10 mouse cellular contexts compared by ENCODE assay signal in the genomic region with DNA sequence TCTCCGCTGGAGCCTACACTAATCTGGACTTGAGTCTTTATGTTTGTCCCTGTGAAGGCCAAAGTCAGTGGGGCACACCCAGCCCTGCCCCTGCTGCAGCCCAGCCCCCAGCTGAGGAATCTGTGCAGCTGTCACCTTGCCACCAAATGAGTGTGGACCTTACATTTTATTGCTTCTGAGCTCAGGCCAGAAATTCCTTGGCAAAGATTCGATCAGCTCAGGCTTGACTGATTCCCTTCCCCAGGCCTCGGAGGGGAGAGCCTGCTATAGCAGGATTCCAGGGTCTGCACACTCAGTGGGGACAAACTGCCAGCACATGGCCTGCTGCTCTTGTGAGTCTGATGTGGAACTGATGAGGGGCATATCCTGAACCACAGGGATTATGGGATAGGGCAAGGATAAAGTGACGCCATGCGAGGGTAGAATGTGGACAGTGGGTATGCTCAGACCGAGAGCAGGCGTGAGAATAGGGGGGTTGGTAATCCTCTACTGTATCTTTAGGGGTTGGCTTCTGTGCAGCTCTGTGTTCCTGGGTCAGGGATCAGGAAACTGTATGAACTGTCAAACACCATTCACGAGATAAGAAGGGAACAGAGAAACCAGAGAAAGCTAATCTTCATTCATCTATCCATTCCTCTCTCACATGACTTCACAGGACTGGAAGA. TPM values are rescaled to one million over a fixed set of nuclear protein-coding genes. Genes with fewer than 3 reads are reported as not detected.
DNase-seq lines count a peak whose midpoint lies in the region; ATAC-seq and TF ChIP-seq lines count a peak whose summit lies in the region.
"Had no signal": no experiment of that assay in that cellular context is flagged by ENCODE, and none has a peak within 500 bp of the region (broad histone marks: within the 10 kb centered on the region; RNA-seq: fewer than 3 reads in every experiment).

No protein-coding gene starts in this region.

- H3K4me2 ChIP-seq in forebrain, embryonic 14.5 days (ENCODE audit: low read length), result no peak overlapping the region
- no peak overlapping the region for H3K4me2 ChIP-seq in forebrain, postnatal 0 days (ENCODE audit: low read depth)
- no peak overlapping the region for H3K4me2 ChIP-seq in stomach, embryonic 14.5 days (replicated peaks; ENCODE audit: low read depth, low read length)
- H3K4me2 ChIP-seq in stomach, postnatal 0 days (replicated peaks; ENCODE audit: low read depth), result no peak overlapping the region
- H3K4me2 ChIP-seq: midbrain, embryonic 12.5 days had no signal

- H3K9me3 ChIP-seq in forebrain, embryonic 14.5 days (replicated peaks; ENCODE audit: control insufficient read depth, low read length), result no peaks in the 10 kb centered on the region
- no peaks in the 10 kb centered on the region for H3K9me3 ChIP-seq in forebrain, postnatal 0 days (ENCODE audit: low read length)
- H3K9me3 ChIP-seq in stomach, embryonic 14.5 days (ENCODE audit: control insufficient read depth, low read depth, low read length), result no peaks in the 10 kb centered on the region
- H3K9me3 ChIP-seq in stomach, postnatal 0 days (ENCODE audit: control insufficient read depth, low read length), result no peaks in the 10 kb centered on the region
- H3K9me3 ChIP-seq: midbrain, embryonic 12.5 days had no signal

- no peak overlapping the region for H3K9ac ChIP-seq in forebrain, embryonic 14.5 days (ENCODE audit: low read length)
- no peak overlapping the region for H3K9ac ChIP-seq in forebrain, postnatal 0 days
- no peak overlapping the region for H3K9ac ChIP-seq in stomach, embryonic 14.5 days (replicated peaks; ENCODE audit: low read depth, low read length)
- H3K9ac ChIP-seq in stomach, postnatal 0 days (ENCODE audit: low read length), result no peak overlapping the region
- H3K9ac ChIP-seq: midbrain, embryonic 12.5 days had no signal

- H3K4me1 ChIP-seq in forebrain, embryonic 14.5 days (ENCODE audit: control insufficient read depth, insufficient read depth, low read length), result peaks cover 15% of the 10 kb centered on the region
- H3K4me1 ChIP-seq in forebrain, postnatal 0 days (ENCODE audit: insufficient read depth), result no peaks in the 10 kb centered on the region
- peaks cover 8% of the 10 kb centered on the region for H3K4me1 ChIP-seq in stomach, embryonic 14.5 days (ENCODE audit: control insufficient read depth, insufficient read depth, low read length)
- H3K4me1 ChIP-seq in stomach, postnatal 0 days (replicated peaks; ENCODE audit: control insufficient read depth, insufficient read depth), result 0 out of 2 replicates have a peak, but pooled peaks cover 2% of the 10 kb centered on the region

- H3K27ac ChIP-seq in forebrain, embryonic 14.5 days (ENCODE audit: low read depth, low read length), result 0 out of 2 replicates have a peak overlapping the region, but pooled peaks have one; percentile 41
- no peak overlapping the region for H3K27ac ChIP-seq in forebrain, postnatal 0 days (ENCODE audit: low read depth, low read length)
- H3K27ac ChIP-seq in stomach, embryonic 14.5 days (ENCODE audit: low read length), result 0 out of 2 replicates have a peak overlapping the region, but pooled peaks have one; percentile 22
- no peak overlapping the region for H3K27ac ChIP-seq in stomach, postnatal 0 days (replicated peaks)
- H3K27ac ChIP-seq: midbrain, embryonic 12.5 days had no signal

- WGBS in forebrain, embryonic 14.5 days, result 65% methylated on average over 8 of the region's 8 CpGs
- WGBS in forebrain, postnatal 0 days, result 50% methylated on average over 8 of the region's 8 CpGs
- whole genome bisulfite sequencing in stomach, embryonic 14.5 days, result 54% methylated on average over 8 of the region's 8 CpGs
- WGBS in stomach, postnatal 0 days, result 53% methylated on average over 8 of the region's 8 CpGs

- TF ChIP-seq CTCF in forebrain, postnatal 0 days (IDR thresholded peaks at IDR 0.05; ENCODE audit: low read depth), result no peak
- no peak for TF ChIP-seq CTCF in stomach, postnatal 0 days (IDR thresholded peaks at IDR 0.05; ENCODE audit: low read depth)

- no peaks in the 10 kb centered on the region for H3K27me3 ChIP-seq in forebrain, embryonic 14.5 days (replicated peaks; ENCODE audit: control insufficient read depth, insufficient read depth, low read length)
- H3K27me3 ChIP-seq in forebrain, postnatal 0 days (ENCODE audit: insufficient read depth, low read length), result no peaks in the 10 kb centered on the region
- no peaks in the 10 kb centered on the region for H3K27me3 ChIP-seq in stomach, embryonic 14.5 days (ENCODE audit: control insufficient read depth, insufficient read depth, low read length)
- no peaks in the 10 kb centered on the region for H3K27me3 ChIP-seq in stomach, postnatal 0 days (ENCODE audit: control insufficient read depth, insufficient read depth, low read length)
- H3K27me3 ChIP-seq: midbrain, embryonic 12.5 days had no signal

- no peak for TF ChIP-seq EP300 in stomach, postnatal 0 days (optimal IDR thresholded peaks at IDR 0.05)

- peak; percentile 62 for DNase-seq in forebrain, embryonic 14.5 days (ENCODE audit: low spot score)
- DNase-seq in forebrain, postnatal 0 days, result no peak
- DNase-seq in stomach, postnatal 0 days (ENCODE audit: low spot score), result no peak
- peak; percentile 81 for DNase-seq in kidney, postnatal 10 days
- no peak for DNase-seq in cerebellum, postnatal 36 days

- H3K36me3 ChIP-seq in forebrain, embryonic 14.5 days (ENCODE audit: control insufficient read depth, insufficient read depth, low read length), result no peaks in the 10 kb centered on the region
- no peaks in the 10 kb centered on the region for H3K36me3 ChIP-seq in forebrain, postnatal 0 days (ENCODE audit: insufficient read depth)
- no peaks in the 10 kb centered on the region for H3K36me3 ChIP-seq in stomach, embryonic 14.5 days (ENCODE audit: control insufficient read depth, insufficient read depth, low read length)
- no peaks in the 10 kb centered on the region for H3K36me3 ChIP-seq in stomach, postnatal 0 days (ENCODE audit: control insufficient read depth, insufficient read depth, low read length)
- H3K36me3 ChIP-seq: midbrain, embryonic 12.5 days had no signal

- no peak overlapping the region for H3K4me3 ChIP-seq in forebrain, embryonic 14.5 days (ENCODE audit: low read depth, low read length)
- no peak overlapping the region for H3K4me3 ChIP-seq in forebrain, postnatal 0 days (ENCODE audit: low read depth, low read length)
- no peak overlapping the region for H3K4me3 ChIP-seq in stomach, embryonic 14.5 days (ENCODE audit: low read depth, low read length)
- no peak overlapping the region for H3K4me3 ChIP-seq in stomach, postnatal 0 days (ENCODE audit: low read depth, low read length)
- H3K4me3 ChIP-seq: midbrain, embryonic 12.5 days had no signal

- ATAC-seq in forebrain, embryonic 14.5 days, result peak; percentile 81
- ATAC-seq in forebrain, postnatal 0 days, result no peak
- ATAC-seq in stomach, embryonic 14.5 days (ENCODE audit: insufficient number of reproducible peaks, insufficient read depth, low FRiP score, low read depth), result peak; percentile 36; the same call in 1 of the 2 replicates
- ATAC-seq in stomach, postnatal 0 days (ENCODE audit: low FRiP score, low TSS enrichment), result no peak
- ATAC-seq in inflammation-experienced regulatory T-cells, adult 6 months, result no peak
- ATAC-seq in erythroblast, adult 5-6 weeks (replicated peaks; ENCODE audit: low FRiP score, poor library complexity, severe bottlenecking), result no peak

RNA-seq across cellular contexts. Expression of a gene that starts 10.6 kb away (rescaled TPM):
- 3.4 and 3.5 TPM in 2 replicates for polyA plus RNA-seq in forebrain, embryonic 14.5 days (2014; fragmentation: Nextera tagmentation; extraction: Ambion mirVana)
- 11.4 and 37.0 TPM in 2 replicates for total RNA-seq in forebrain, postnatal 0 days (2014; rRNA removed)
- polyA plus RNA-seq in forebrain, postnatal 0 days (2015; fragmentation: Nextera tagmentation; extraction: Ambion mirVana), result 3.8 and 4.3 TPM in 2 replicates
- polyA plus RNA-seq in stomach, embryonic 14.5 days (2014; fragmentation: Nextera tagmentation; extraction: Ambion mirVana), result 28.8 and 32.1 TPM in 2 replicates
- polyA plus RNA-seq in stomach, postnatal 0 days (2015; fragmentation: Nextera tagmentation; extraction: Ambion mirVana), result 88.1 and 105 TPM in 2 replicates
- 10 to 100 TPM in 2 of 3 experiments, 1 to 10 TPM in 1; 7.0 to 16.4 (median 12.2) TPM for polyA plus RNA-seq in inflammation-experienced regulatory T-cells, adult 6 months (2017; shearing (Covaris generic))
- 0.42 and 2.3 TPM in 2 replicates for total RNA-seq in erythroblast, adult 5-6 weeks (2015; ENCODE audit: low replicate concordance)
- total RNA-seq in erythroblast, adult 5-6 weeks (2017; ENCODE audit: low replicate concordance), result 2.1 TPM in 1 of 2 replicates, not detected in the other

RNA-seq across cellular contexts. Expression of a gene that starts 41.6 kb away (rescaled TPM):
- polyA plus RNA-seq in forebrain, embryonic 14.5 days (2014; fragmentation: Nextera tagmentation; extraction: Ambion mirVana), result not detected in 2 replicates
- total RNA-seq in forebrain, postnatal 0 days (2014; rRNA removed), result not detected in 2 replicates
- not detected in 2 replicates for polyA plus RNA-seq in forebrain, postnatal 0 days (2015; fragmentation: Nextera tagmentation; extraction: Ambion mirVana)
- not detected in 2 replicates for polyA plus RNA-seq in stomach, embryonic 14.5 days (2014; fragmentation: Nextera tagmentation; extraction: Ambion mirVana)
- 3.5 and 4.5 TPM in 2 replicates for polyA plus RNA-seq in stomach, postnatal 0 days (2015; fragmentation: Nextera tagmentation; extraction: Ambion mirVana)
- polyA plus RNA-seq in inflammation-experienced regulatory T-cells, adult 6 months (2017; shearing (Covaris generic)), result not detected
- total RNA-seq in erythroblast, adult 5-6 weeks (2015; ENCODE audit: low replicate concordance), result not detected in 2 replicates
- total RNA-seq in erythroblast, adult 5-6 weeks (2017; ENCODE audit: low replicate concordance), result not detected in 2 replicates
- total RNA-seq: heart, postnatal 10 days had no signal
- polyA plus RNA-seq: midbrain, embryonic 12.5 days had no signal

Comparison
In these comparisons a context has a peak if more than half of its experiments do, and no peak if none do; other contexts are left out.
1. ATAC-seq: peak in forebrain, embryonic 14.5 days (single experiment) and stomach, embryonic 14.5 days (single experiment); none in forebrain, postnatal 0 days (single experiment), stomach, postnatal 0 days (single experiment), inflammation-experienced regulatory T-cells, adult 6 months (single experiment) and erythroblast, adult 5-6 weeks (single experiment).
2. DNase-seq: peak in forebrain, embryonic 14.5 days (single experiment) and kidney, postnatal 10 days (single experiment); none in forebrain, postnatal 0 days (single experiment), stomach, postnatal 0 days (single experiment) and cerebellum, postnatal 36 days (0 of 2).
3. H3K27ac ChIP-seq: peak in forebrain, embryonic 14.5 days (single experiment) and stomach, embryonic 14.5 days (single experiment); none in forebrain, postnatal 0 days (single experiment) and stomach, postnatal 0 days (single experiment).